Mouse (Mus musculus) stomach, postnatal 0 days (tissue): ENCODE measurements around the gene Igfbp2. TPM values are rescaled to one million over a fixed set of nuclear protein-coding genes. Genes with fewer than 3 reads are reported as not detected.
A peak's percentile ranks its signal among the peaks of the same experiment; 100 is the strongest.

Experiments used
- ATAC-seq: fragments of 200-750 bp; cut with Nextera tagmentation; 2 replicates; pipeline ENCODE4 v1.8.0; 2017; ENCODE audit not compliant: low FRiP score, low TSS enrichment
- DNase-seq: peaks from one replicate; pipeline ENCODE4 v3.0.0-alpha.2; 2016; ENCODE audit warnings: low spot score
- H3K27ac ChIP-seq: fragments of 300-500 bp; sonication (generic); replicated peaks from 2 replicates; pipeline ENCODE4 v1.5.1; 2014; ENCODE audit warnings: mild to moderate bottlenecking, control low read depth
- H3K27me3 ChIP-seq: fragments of 300-500 bp; sonication (generic); 2 replicates; pipeline ENCODE4 v1.6.1; 2014; ENCODE audit warnings: low read length; ENCODE audit not compliant: control insufficient read depth, insufficient read depth
- H3K36me3 ChIP-seq: fragments of 300-500 bp; sonication (generic); 2 replicates; pipeline ENCODE4 v1.6.1; 2014; ENCODE audit warnings: low read length, mixed read lengths; ENCODE audit not compliant: control insufficient read depth, insufficient read depth
- H3K4me1 ChIP-seq: fragments of 300-500 bp; sonication (generic); replicated peaks from 2 replicates; pipeline ENCODE4 v1.6.1; 2014; ENCODE audit warnings: antibody characterized with exemption; ENCODE audit not compliant: control insufficient read depth, insufficient read depth
- H3K4me2 ChIP-seq: fragments of 300-500 bp; sonication (generic); replicated peaks from 2 replicates; pipeline ENCODE4 v1.6.1; 2014; ENCODE audit warnings: low read depth, mild to moderate bottlenecking, control low read depth, moderate library complexity
- H3K4me3 ChIP-seq: fragments of 300-500 bp; sonication (generic); 2 replicates; pipeline ENCODE4 v1.5.1; 2014; ENCODE audit warnings: low read depth, low read length, control low read depth
- H3K9ac ChIP-seq: fragments of 300-500 bp; sonication (generic); 2 replicates; pipeline ENCODE4 v1.6.1; 2014; ENCODE audit warnings: mild to moderate bottlenecking, low read length, control low read depth, mixed read lengths
- H3K9me3 ChIP-seq: fragments of 300-500 bp; sonication (generic); 2 replicates; pipeline ENCODE4 v1.6.1; 2016; ENCODE audit warnings: low read length; ENCODE audit not compliant: control insufficient read depth
- CTCF ChIP-seq: IDR thresholded peaks from 2 replicates; pipeline ENCODE4 v1.5.1; 2016; ENCODE audit warnings: antibody characterized with exemption, low read depth, mild to moderate bottlenecking, moderate library complexity
- EP300 ChIP-seq: optimal IDR thresholded peaks from 2 replicates; pipeline ENCODE3; 2016; ENCODE audit warnings: antibody characterized with exemption
- WGBS: fragments of 180-500 bp; shearing (Covaris S2); extraction: QIAGEN DNeasy Blood & Tissue Kit; methylation state at CpG from one replicate; pipeline ENCODE4 v1.1.7; 2014; 5-methylcytosine and 5-hydroxymethylcytosine counted together
- polyA plus RNA-seq: library from polyadenylated mRNA; unstranded; fragments of >200 nt; fragmentation: Nextera tagmentation; extraction: Ambion mirVana; gene quantifications from 2 replicates; pipeline ENCODE4 v1.2.1, GENCODE M21; 2015

Gene Igfbp2
- polyA plus RNA-seq, 1 experiment from 2014 or later = 499 TPM

- Histone ChIP-seq H3K4me2 (no peak overlapping the region), H3K27ac (no peak overlapping the region), H3K9me3 (no peaks in the 10 kb centered on the region), H3K4me3 (no peak overlapping the region), H3K9ac (no peak overlapping the region), H3K36me3 (no peaks in the 10 kb centered on the region), H3K27me3 (no peaks in the 10 kb centered on the region), H3K4me1 (no peaks in the 10 kb centered on the region)
- no peak for DNase-seq
- WGBS = 96% methylated on average over 3 of the region's 3 CpGs
- no peak for TF ChIP-seq CTCF
- TF ChIP-seq EP300 = no peak
- no peak for ATAC-seq
Measured at GRCm38 (mm10) chr1:72811061-72811460, 13.2 kb upstream of the Igfbp2 start.

GRCm38 (mm10) chr1:72813089-72813638 is 11.1 kb upstream of the Igfbp2 start:
- H3K4me1 ChIP-seq = no peaks in the 10 kb centered on the region
- DNase-seq (no peak), ATAC-seq (no peak; the same call in 1 of the 2 replicates)
- TF ChIP-seq CTCF = no peak
- H3K4me2 ChIP-seq = no peak overlapping the region
- no peak overlapping the region for H3K4me3 ChIP-seq
- H3K27me3 ChIP-seq = no peaks in the 10 kb centered on the region
- 60% methylated on average over 5 of the region's 5 CpGs for WGBS
- no peaks in the 10 kb centered on the region for H3K36me3 ChIP-seq
- H3K27ac ChIP-seq = no peak overlapping the region
- 0 out of 2 replicates have a peak overlapping the region, but pooled peaks have one; percentile 1 for H3K9ac ChIP-seq
- no peaks in the 10 kb centered on the region for H3K9me3 ChIP-seq

GRCm38 (mm10) chr1:72813639-72814403 is 10.5 kb upstream of the Igfbp2 start:
- DNase-seq (no peak), ATAC-seq (peak; percentile 56)
- Histone ChIP-seq H3K9me3 (no peaks in the 10 kb centered on the region), H3K9ac (0 out of 2 replicates have a peak overlapping the region, but pooled peaks have one; percentile 1), H3K27me3 (no peaks in the 10 kb centered on the region), H3K4me1 (no peaks in the 10 kb centered on the region), H3K4me2 (no peak overlapping the region), H3K4me3 (no peak overlapping the region), H3K36me3 (no peaks in the 10 kb centered on the region), H3K27ac (no peak overlapping the region)
- 10% methylated on average over 5 of the region's 6 CpGs for WGBS
- TF ChIP-seq EP300 (no peak), CTCF (no peak)

- Histone ChIP-seq H3K9ac (no peak overlapping the region), H3K4me1 (no peaks in the 10 kb centered on the region), H3K9me3 (no peaks in the 10 kb centered on the region), H3K4me3 (no peak overlapping the region), H3K27me3 (no peaks in the 10 kb centered on the region), H3K27ac (no peak overlapping the region), H3K36me3 (no peaks in the 10 kb centered on the region), H3K4me2 (no peak overlapping the region)
- ATAC-seq (no peak), DNase-seq (no peak)
- WGBS = 53% methylated on average over 5 of the region's 5 CpGs
- TF ChIP-seq EP300 (no peak), CTCF (no peak)
Measured at GRCm38 (mm10) chr1:72815184-72815583, 9.1 kb upstream of the Igfbp2 start.

GRCm38 (mm10) chr1:72815616-72816015 is 8.7 kb upstream of the Igfbp2 start:
- Histone ChIP-seq H3K4me1 (no peaks in the 10 kb centered on the region), H3K4me2 (no peak overlapping the region), H3K36me3 (no peaks in the 10 kb centered on the region), H3K4me3 (no peak overlapping the region), H3K9me3 (no peaks in the 10 kb centered on the region), H3K9ac (no peak overlapping the region), H3K27me3 (no peaks in the 10 kb centered on the region), H3K27ac (no peak overlapping the region)
- DNase-seq = no peak
- ATAC-seq = no peak
- 73% methylated on average over 3 of the region's 3 CpGs for WGBS
- TF ChIP-seq CTCF (no peak), EP300 (no peak)

DNA sequence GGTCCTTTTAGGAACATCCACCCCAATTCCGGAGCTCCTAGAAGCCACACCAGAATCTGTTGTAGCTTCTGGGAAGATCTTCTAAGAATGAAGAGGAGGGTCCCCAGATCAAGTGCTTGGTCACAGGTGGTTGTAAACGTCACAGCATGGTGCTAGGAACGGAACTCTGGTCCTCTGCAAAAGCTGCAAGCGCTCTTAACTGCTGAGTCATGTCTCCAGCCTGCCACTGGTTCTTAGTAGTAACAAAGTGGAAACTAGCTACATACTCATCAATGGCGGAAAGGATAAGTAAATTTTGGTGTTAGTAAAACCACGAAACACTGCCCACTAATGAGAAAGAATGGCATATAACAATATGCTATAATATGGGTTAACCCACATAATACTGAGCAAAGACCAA is 4.3 kb upstream of the Igfbp2 start:
- no peaks in the 10 kb centered on the region for H3K9me3 ChIP-seq
- TF ChIP-seq CTCF (no peak), EP300 (no peak)
- DNase-seq = no peak
- no peak overlapping the region for H3K4me2 ChIP-seq
- H3K27me3 ChIP-seq = no peaks in the 10 kb centered on the region
- no peak overlapping the region for H3K27ac ChIP-seq
- no peak for ATAC-seq
- no peak overlapping the region for H3K4me3 ChIP-seq
- no peak overlapping the region for H3K9ac ChIP-seq
- WGBS = 91% methylated on average over 6 of the region's 6 CpGs
- no peaks in the 10 kb centered on the region for H3K36me3 ChIP-seq
- peaks cover 3% of the 10 kb centered on the region for H3K4me1 ChIP-seq
